Mouse (Mus musculus) cerebellum, postnatal 10 days (tissue): ENCODE results near the gene Tac2.

Experiments used
- DNase-seq, 2 experiments: peaks; one replicate each; pipeline ENCODE4 v3.0.0; 2021; ENCODE audit warnings: mixed read lengths in 2 of 2

The Tac2 gene

DNA sequence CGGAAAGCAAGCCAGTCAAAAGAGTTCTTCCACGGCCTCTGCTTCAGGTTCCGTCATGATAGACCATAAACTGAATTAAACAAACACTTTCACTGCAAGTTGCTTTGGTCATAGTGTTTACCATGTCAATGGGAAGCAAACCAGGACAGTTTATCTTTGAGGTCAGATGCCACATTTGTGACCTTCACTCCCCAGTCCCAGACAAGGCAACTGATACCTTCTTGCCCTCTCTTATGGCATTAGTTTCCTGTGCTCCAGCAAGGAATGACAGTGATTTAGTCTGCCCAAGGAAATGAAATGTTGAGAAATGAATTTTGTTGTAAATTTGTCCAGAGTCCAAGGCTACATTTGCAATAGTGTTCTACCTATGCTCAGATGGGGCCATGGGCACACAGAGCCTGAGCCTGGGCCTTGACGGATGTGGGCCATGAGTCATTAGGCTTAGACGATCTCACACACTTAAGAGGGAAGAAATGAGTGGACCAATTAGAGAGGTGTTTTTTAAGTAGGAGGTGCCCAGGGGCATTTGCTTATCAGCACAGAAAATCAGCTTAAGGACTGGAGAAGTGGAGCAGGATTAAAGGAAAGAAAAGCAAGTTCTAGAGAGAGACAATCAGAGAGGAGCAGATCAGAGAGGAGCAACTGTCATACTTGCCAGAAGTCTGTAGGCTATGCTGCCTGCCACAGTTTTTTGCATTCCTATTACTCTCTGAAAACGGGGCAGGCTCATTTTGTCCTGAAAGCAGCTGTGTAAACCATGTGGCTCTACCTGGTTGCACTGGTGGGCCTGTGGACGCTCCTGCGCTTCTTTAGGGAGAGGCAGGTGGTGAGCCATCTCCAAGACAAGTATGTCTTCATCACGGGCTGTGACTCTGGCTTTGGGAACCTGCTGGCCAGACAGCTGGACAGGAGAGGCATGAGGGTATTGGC, 35.2 kb downstream of the Tac2 start, which contains the start of the genes Rdh1 and Rdh16f1:
Gene Rdh1, plus strand, starts transcription at position 541 of the 930 bp plus-strand sequence.
Gene Rdh16f1, plus strand, starts transcription at position 607 of the 930 bp plus-strand sequence.
- DNase-seq, result no peak

DNA sequence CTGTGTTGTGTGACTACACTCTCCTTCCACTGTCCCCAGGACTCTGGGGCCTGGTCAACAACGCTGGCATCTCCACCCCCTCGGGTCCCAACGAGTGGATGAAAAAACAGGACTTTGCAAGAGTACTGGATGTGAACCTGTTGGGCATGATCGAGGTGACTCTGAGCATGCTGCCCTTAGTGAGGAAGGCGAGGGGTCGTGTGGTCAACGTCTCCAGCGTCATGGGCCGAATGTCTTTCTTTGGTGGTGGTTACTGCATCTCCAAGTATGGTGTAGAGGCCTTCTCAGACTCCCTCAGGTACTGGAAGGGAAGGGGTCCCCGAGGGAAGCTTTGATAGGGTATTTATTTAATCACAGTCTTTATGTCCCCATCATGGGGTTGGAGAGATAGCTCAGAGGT, 38.6 kb downstream of the Tac2 start:
- DNase-seq, result peak in 1 of 2 experiments; percentile 1

DNA sequence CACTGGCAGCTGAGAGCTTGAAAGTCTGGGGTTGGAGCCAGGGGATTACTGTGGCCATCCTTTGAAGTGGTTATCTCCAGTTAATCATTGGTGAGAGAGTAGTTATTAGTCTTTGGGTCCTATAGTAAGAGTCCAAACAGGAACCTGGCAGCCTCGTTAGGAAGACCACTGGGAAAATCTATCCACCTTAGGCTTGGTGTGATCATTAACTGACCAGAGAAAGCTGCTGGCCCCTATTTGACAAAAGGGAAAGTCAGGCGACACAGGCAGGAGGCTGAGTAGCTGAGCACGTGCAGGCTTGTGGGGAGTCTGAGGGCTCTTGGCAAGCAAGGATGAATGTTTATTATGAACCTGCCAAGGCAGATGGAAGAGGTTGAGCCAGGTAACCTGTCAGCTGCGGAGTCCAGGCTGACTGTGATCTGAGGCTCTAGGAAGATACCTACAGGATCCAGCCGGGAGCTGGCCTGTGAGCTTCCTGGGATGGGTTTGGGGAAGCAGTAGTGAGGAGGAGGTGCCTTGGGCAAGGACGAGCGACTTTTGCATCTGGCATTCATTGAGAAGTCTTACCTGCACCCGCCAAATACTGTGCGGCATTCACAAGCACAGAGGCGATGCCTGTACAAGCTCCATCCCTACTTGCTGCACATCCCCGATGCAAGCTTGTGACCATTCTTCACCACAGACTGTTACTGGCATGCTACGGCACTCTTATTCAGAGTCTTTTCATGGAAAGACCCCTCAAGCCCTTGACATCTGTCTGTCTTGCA, 39.8 kb downstream of the Tac2 start:
- peak; percentile 66 to 68 for DNase-seq

DNA sequence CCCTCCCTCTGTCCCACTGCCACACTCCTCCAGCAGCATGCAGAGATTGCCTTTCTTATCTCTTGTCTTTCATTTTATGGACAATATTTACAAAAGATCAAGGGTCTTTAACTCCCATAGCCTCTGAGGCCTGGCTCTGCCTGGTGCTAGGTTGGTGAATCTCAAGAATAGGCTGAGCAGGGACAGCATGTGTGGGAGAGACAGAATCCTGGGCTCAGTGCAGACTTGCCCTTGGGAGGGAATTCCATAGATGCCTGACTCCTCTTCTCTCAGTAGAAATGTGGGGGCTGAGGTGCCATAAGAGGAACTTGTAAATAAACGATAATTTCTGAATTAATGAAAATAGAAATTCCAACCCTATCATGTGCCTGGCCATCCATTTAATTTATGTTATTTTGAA, 42.3 kb downstream of the Tac2 start:
- no peak for DNase-seq

DNA sequence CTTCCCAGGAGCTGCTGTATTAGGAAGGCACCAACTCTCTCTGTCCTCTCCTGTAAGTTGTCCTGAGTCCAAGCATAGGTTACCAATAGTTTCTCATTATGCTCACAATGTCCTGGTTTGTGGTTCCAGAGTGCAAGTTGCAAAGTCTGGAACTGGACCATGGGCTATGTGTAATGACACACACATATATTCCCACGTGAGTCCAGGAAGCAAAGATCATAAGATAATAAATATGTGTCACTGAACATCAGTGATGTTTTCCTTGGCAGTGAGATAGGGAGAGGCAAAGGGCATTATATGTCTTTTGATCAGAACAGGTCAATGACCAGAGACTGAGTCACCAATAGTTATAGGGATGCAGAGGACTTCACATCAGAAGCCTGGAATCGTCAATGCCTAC, 51.7 kb downstream of the Tac2 start, which contains the start of gene Rdh9:
Gene Rdh9, plus strand, starts transcription at position 376 of the 400 bp plus-strand sequence.
- no peak for DNase-seq
